Mouse (Mus musculus) thymus, adult 2 months (tissue): ENCODE results near the gene Klk9. TPM values are rescaled to one million over a fixed set of nuclear protein-coding genes. Genes with fewer than 3 reads are reported as not detected.

Source experiments
- DNase-seq: peaks from one replicate; pipeline ENCODE4 v3.0.0; 2021
- H3K27ac ChIP-seq: fragments of 200-500 bp; 2 replicates; pipeline ENCODE4 v1.5.1; 2012; ENCODE audit warnings: low read length, control low read depth; ENCODE audit not compliant: control insufficient read depth, insufficient read depth
- H3K27me3 ChIP-seq: fragments of 200-500 bp; 2 replicates; pipeline ENCODE4 v1.6.1; 2012; ENCODE audit warnings: mild to moderate bottlenecking, low read length, moderate library complexity, mixed read lengths; ENCODE audit not compliant: control insufficient read depth, insufficient read depth
- H3K36me3 ChIP-seq: fragments of 200-500 bp; 2 replicates; pipeline ENCODE4 v1.6.1; 2012; ENCODE audit warnings: mild to moderate bottlenecking, low read length, moderate library complexity; ENCODE audit not compliant: control insufficient read depth, insufficient read depth
- H3K4me1 ChIP-seq: fragments of 200-500 bp; replicated peaks from 2 replicates; pipeline ENCODE4 v1.6.1; 2012; ENCODE audit warnings: low read length; ENCODE audit not compliant: control insufficient read depth, insufficient read depth
- H3K4me3 ChIP-seq: fragments of 200-500 bp; 2 replicates; pipeline ENCODE4 v1.5.1; 2012; ENCODE audit warnings: mild to moderate bottlenecking, low read length, control low read depth, moderate library complexity; ENCODE audit not compliant: control insufficient read depth, insufficient read depth
- CTCF ChIP-seq: fragments of 200-500 bp; IDR thresholded peaks from 2 replicates; pipeline ENCODE4 v1.5.1; 2012; ENCODE audit warnings: mild to moderate bottlenecking, control low read depth, low read length, moderate library complexity, borderline replicate concordance; ENCODE audit not compliant: control insufficient read depth, poor library complexity, insufficient read depth; ENCODE audit errors: extremely low read depth
- POLR2A ChIP-seq: fragments of 200-500 bp; IDR thresholded peaks from 2 replicates; pipeline ENCODE4 v1.6.1; 2012; ENCODE audit warnings: mild to moderate bottlenecking, low read length, control low read depth, moderate library complexity; ENCODE audit not compliant: control insufficient read depth, poor library complexity, insufficient read depth; ENCODE audit errors: extremely low read depth
- WGBS: fragments of 180-500 bp; shearing (Covaris S2); methylation state at CpG from one replicate; pipeline ENCODE4 v1.1.7; 2018; 5-methylcytosine and 5-hydroxymethylcytosine counted together
- polyA plus RNA-seq: library from polyadenylated mRNA; depleted of rRNA; stranded (reverse); fragments of >200 nt; gene quantifications from 2 replicates; pipeline ENCODE4 v1.2.3, GENCODE M21; 2012

Gene Klk9
- polyA plus RNA-seq, 1 experiment = 0.51 TPM

DNA sequence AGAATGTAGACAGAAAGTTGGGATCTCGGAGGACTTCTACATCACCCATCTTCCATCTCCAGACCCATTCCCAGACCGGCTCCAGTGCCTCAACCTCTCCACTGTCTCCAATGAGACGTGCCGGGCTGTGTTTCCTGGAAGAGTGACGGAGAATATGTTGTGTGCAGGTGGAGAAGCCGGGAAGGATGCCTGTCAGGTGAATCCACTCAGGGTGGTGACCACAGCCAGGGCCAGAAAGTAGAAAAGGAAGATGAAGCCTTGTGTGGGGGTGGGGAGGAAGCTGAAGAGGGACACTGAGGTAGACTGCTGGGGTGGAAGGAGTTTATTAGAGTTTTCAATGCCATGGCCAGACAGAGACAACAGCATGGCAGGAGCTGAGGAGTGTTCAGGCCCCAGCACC, 19.8 kb upstream of the Klk9 start:
- Histone ChIP-seq H3K27me3 (no peaks in the 10 kb centered on the region), H3K36me3 (no peaks in the 10 kb centered on the region), H3K4me1 (no peaks in the 10 kb centered on the region), H3K27ac (no peak overlapping the region), H3K4me3 (no peak overlapping the region)
- WGBS = 97% methylated on average over 6 of the region's 6 CpGs
- no peak for DNase-seq
- no peak for TF ChIP-seq POLR2A
- no peak for TF ChIP-seq CTCF

DNA sequence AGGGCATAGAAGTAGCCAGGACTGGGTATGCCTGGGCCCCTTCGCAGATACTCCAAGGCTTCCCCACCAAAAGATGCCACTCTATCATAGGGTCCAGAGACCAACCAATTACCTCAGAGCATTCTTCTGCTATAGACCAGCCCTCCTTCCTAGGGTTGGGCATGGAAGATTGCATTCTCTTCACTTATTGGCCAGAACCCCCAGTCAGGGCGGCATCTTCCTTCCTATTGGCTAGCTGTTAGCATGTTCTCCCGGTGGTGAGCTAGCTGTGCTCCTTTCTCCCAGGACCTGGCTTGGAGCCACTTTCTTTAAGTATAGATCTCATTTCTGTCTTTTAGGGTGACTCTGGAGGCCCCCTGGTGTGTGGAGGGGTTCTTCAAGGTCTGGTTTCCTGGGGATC, 18.8 kb upstream of the Klk9 start:
- Histone ChIP-seq H3K27me3 (no peaks in the 10 kb centered on the region), H3K4me1 (no peaks in the 10 kb centered on the region), H3K36me3 (no peaks in the 10 kb centered on the region), H3K27ac (no peak overlapping the region), H3K4me3 (no peak overlapping the region)
- no peak for DNase-seq
- 78% methylated on average over 3 of the region's 3 CpGs for WGBS
- TF ChIP-seq CTCF = no peak
- no peak for TF ChIP-seq POLR2A

DNA sequence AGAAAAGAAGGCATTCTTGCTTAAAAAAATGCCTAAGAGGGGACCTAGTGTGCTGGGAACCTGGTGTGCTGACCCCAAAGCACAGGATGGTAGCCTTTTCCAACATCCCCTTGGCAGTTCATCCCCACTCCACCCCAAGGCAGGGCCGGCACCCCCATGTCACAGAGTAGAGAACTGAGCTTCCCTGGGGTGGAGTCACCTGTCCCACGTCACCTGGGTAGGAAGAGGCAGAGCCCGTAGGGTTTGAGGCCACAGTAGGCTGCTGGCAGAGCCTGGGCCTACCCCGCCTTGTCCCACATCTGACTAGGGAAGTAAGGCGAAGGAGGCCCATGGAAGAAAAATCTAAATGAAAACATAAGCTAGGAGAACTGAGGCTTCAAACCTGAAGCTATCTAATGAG, 17.3 kb upstream of the Klk9 start, which contains the start of gene Klk11:
Gene Klk11, plus strand, starts transcription at position 241 of the 400 bp plus-strand sequence.
- 93% methylated on average over 5 of the region's 5 CpGs for WGBS
- DNase-seq = no peak
- no peaks in the 10 kb centered on the region for H3K36me3 ChIP-seq
- no peaks in the 10 kb centered on the region for H3K27me3 ChIP-seq
- TF ChIP-seq POLR2A = no peak
- no peak within 1 kb of the TSS for H3K4me3 ChIP-seq
- H3K4me1 ChIP-seq = no peaks in the 10 kb centered on the region
- H3K27ac ChIP-seq = no peak within 1 kb of the TSS

DNA sequence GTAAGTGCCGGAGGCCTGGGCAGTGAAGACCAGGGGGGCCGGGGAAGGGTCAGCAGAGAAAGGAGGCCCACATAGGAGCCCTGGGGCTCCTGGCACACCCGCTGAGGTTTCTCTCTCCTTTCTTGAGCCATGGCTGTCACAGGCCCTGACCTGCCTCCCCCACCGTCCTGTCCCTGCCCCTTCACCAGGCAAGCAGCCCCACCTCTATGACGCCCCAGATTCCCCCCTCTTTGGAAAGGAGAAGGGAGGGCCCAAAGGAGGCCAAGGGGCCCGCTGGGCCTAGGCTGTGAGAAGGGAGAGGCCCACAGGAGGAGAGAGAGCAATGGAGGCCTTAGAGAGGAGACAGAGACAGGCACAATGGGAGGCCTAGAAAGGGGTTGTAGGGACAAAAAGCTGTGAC, 16.9 kb upstream of the Klk9 start:
- no peaks in the 10 kb centered on the region for H3K4me1 ChIP-seq
- no peaks in the 10 kb centered on the region for H3K27me3 ChIP-seq
- H3K36me3 ChIP-seq = no peaks in the 10 kb centered on the region
- no peak overlapping the region for H3K4me3 ChIP-seq
- no peak overlapping the region for H3K27ac ChIP-seq
- no peak for DNase-seq
- WGBS = 76% methylated on average over 6 of the region's 6 CpGs
- TF ChIP-seq CTCF = no peak
- TF ChIP-seq POLR2A = no peak

DNA sequence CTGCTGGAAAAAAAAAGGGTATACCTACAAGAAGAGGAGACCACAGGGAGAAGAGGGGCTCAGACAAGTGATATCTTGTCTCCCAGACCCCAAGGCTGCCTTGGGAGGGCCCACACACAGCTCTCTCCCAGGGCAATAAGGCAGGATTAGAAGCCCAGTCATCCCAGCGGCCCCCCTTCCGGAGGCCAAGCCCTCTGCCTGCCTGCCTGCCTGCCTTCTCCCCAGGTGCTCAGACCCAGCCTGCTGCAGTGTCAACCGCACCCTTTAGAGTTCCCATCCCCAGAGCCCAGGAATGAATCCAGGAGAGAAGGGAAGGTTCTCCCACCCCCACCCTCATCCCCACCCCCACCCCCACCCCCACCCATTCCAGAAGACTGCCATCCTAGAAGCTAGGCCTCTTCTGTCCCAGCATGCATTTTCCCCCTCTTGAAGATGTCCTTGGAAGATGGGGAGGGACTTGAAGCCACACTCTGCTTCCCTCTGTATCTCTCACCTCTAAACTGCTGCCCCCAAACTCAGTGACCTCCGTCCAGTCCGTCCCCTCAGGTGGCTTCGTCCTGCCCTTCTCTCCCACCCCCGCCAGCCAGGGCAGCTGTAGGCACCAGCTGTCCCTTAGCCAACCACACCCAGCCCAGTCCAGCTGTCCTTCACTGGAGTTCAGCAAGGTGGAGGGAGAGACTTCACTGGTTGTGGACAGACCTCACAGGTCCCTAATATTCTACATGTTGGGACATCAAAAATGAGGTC, 16.2 kb upstream of the Klk9 start:
- no peak overlapping the region for H3K27ac ChIP-seq
- 94% methylated on average over 7 of the region's 7 CpGs for WGBS
- no peak for DNase-seq
- TF ChIP-seq POLR2A (no peak), CTCF (no peak)
- H3K4me1 ChIP-seq = no peaks in the 10 kb centered on the region
- no peaks in the 10 kb centered on the region for H3K36me3 ChIP-seq
- no peak overlapping the region for H3K4me3 ChIP-seq
- H3K27me3 ChIP-seq = no peaks in the 10 kb centered on the region

DNA sequence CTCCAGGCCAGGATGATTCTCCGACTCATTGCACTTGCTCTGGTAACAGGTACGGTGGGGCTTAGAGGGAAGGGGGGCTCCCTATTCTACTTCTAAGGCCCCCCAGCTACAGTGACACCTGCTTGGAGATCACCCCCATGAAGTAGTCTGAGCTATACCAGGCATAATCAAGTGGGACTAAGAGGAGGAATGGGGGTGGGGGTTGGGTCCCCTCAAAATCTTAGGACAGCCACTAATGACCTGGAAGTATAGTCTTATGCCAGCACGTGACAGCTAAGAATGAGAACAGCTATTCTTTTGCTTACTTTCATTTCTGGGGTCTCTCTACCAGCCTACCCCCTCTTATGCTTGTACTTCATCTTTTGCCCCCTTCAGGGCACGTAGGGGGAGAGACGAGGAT, 15.2 kb upstream of the Klk9 start:
- Histone ChIP-seq H3K27me3 (no peaks in the 10 kb centered on the region), H3K36me3 (no peaks in the 10 kb centered on the region), H3K27ac (no peak overlapping the region), H3K4me1 (no peaks in the 10 kb centered on the region), H3K4me3 (no peak overlapping the region)
- 94% methylated on average over 5 of the region's 5 CpGs for WGBS
- no peak for DNase-seq
- no peak for TF ChIP-seq CTCF
- no peak for TF ChIP-seq POLR2A

DNA sequence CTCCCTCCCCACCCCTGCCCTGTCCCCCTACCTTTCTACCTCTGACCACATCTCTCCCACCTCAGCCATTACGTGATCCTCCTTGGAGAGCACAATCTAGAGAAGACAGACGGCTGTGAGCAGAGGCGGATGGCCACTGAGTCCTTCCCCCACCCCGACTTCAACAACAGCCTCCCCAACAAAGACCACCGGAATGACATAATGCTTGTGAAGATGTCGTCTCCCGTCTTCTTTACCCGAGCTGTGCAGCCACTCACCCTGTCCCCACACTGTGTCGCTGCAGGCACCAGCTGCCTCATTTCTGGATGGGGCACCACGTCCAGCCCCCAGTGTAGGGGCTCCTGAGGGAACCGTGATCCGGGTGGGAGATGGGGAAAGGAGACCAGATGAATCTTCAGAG, 14.3 kb upstream of the Klk9 start:
- H3K4me1 ChIP-seq = no peaks in the 10 kb centered on the region
- no peak overlapping the region for H3K27ac ChIP-seq
- no peaks in the 10 kb centered on the region for H3K36me3 ChIP-seq
- no peaks in the 10 kb centered on the region for H3K27me3 ChIP-seq
- WGBS = 91% methylated on average over 12 of the region's 12 CpGs
- DNase-seq = no peak
- TF ChIP-seq CTCF (no peak), POLR2A (no peak)
- H3K4me3 ChIP-seq = no peak overlapping the region
